Comparison of ENCODE assay signal across 19 mouse cellular contexts in genomic region chr2:129181509-129181908, GRCm38 (mm10). TPM values are rescaled to one million over a fixed set of nuclear protein-coding genes. Genes with fewer than 3 reads are reported as not detected.
A peak's percentile ranks its signal among the peaks of the same experiment; 100 is the strongest.
DNase-seq lines count a peak whose midpoint lies in the region; ATAC-seq and TF ChIP-seq lines count a peak whose summit lies in the region.
"Had no signal": no experiment of that assay in that cellular context is flagged by ENCODE, and none has a peak within 500 bp of the region (broad histone marks: within the 10 kb centered on the region; RNA-seq: fewer than 3 reads in every experiment).

No protein-coding gene starts in this region.

- H3K27ac ChIP-seq in gastrocnemius, adult 2 months, result no peak overlapping the region
- H3K27ac ChIP-seq: forebrain, embryonic 12.5 days; hindbrain, embryonic 14.5 days; limb, embryonic 13.5 days; midbrain, embryonic 15.5 days; stomach, embryonic 15.5 days had no signal

- no peaks in the 10 kb centered on the region for H3K27me3 ChIP-seq in megakaryocyte, embryonic 14.5 days (replicated peaks)
- H3K27me3 ChIP-seq: forebrain, embryonic 12.5 days; limb, embryonic 13.5 days; midbrain, embryonic 15.5 days; stomach, embryonic 15.5 days had no signal

- no peak for ATAC-seq in megakaryocyte, adult 5-6 weeks (ENCODE audit: poor library complexity, severe bottlenecking)
- ATAC-seq: midbrain, embryonic 15.5 days had no signal

- H3K9me3 ChIP-seq in megakaryocyte, embryonic 14.5 days, result no peaks in the 10 kb centered on the region
- H3K9me3 ChIP-seq: forebrain, embryonic 12.5 days; limb, embryonic 13.5 days; midbrain, embryonic 15.5 days; stomach, embryonic 15.5 days had no signal

- no peak overlapping the region for H3K4me3 ChIP-seq in gastrocnemius, adult 2 months
- H3K4me3 ChIP-seq in megakaryocyte, embryonic 14.5 days (replicated peaks), result peak overlapping the region; percentile 82
- H3K4me3 ChIP-seq: forebrain, embryonic 12.5 days; limb, embryonic 13.5 days; midbrain, embryonic 15.5 days; stomach, embryonic 15.5 days had no signal

- H3K36me3 ChIP-seq in megakaryocyte, embryonic 14.5 days (replicated peaks; ENCODE audit: low read length), result peaks cover 24% of the 10 kb centered on the region
- H3K36me3 ChIP-seq: forebrain, embryonic 12.5 days; limb, embryonic 13.5 days; midbrain, embryonic 15.5 days; stomach, embryonic 15.5 days had no signal

- intact Hi-C loops in gastrocnemius, adult 2 months (cut with DNase I), result no loop called here

- peak; percentile 14; the same call in 1 of the 2 replicates for TF ChIP-seq CTCF in gastrocnemius, adult 2 months (IDR thresholded peaks at IDR 0.05)

- DNase-seq in gastrocnemius, adult 2 months, result no peak
- no peak for DNase-seq in gastrocnemius, adult 18-20 months (ENCODE audit: low spot score)
- peak; percentile 83 for DNase-seq in ES-CJ7 (ENCODE audit: low read depth, low spot score)
- DNase-seq in induced T-regulatory cell, adult 2 months (ENCODE audit: low read depth), result peak; percentile 62
- no peak for DNase-seq in cerebellum, adult 18-20 months
- no peak for DNase-seq in heart, adult 8-10 months (ENCODE audit: low spot score)
- DNase-seq: cerebellum, postnatal 14 days; gastrocnemius, postnatal 25 days; heart, postnatal 14 days; kidney, adult 11 months; kidney, postnatal 10 days; lung, embryonic 14.5 days had no signal

- H3K4me1 ChIP-seq in megakaryocyte, embryonic 14.5 days, result peaks cover 100% of the 10 kb centered on the region
- H3K4me1 ChIP-seq: forebrain, embryonic 12.5 days; midbrain, embryonic 15.5 days; stomach, embryonic 15.5 days had no signal

RNA-seq across cellular contexts. Expression of gene Slc20a1, which starts 17.1 kb away (rescaled TPM):
- 10 to 100 TPM; 10.5 to 23.9 TPM for total RNA-seq in gastrocnemius, adult 2 months (2021)
- 10 to 100 TPM; 11.3 to 21.8 TPM for total RNA-seq in gastrocnemius, adult 18-20 months (2021)
- 16.4 and 76.5 TPM in 2 replicates for polyA plus RNA-seq in megakaryocyte, embryonic 14.5 days (2012; ENCODE audit: insufficient read depth, low replicate concordance)
- 18.7 and 22.8 TPM in 2 replicates for total RNA-seq in megakaryocyte, adult 5-6 weeks (2015)
- total RNA-seq in megakaryocyte, adult 5-6 weeks (2017), result 52.4 and 70.8 TPM in 2 replicates
- total RNA-seq in heart, adult 8-10 months (2022), result 10 to 100 TPM in 2 of 4 experiments, 1 to 10 TPM in 2; 7.6 to 13.2 (median 10.0) TPM

RNA-seq across cellular contexts. Expression of gene Chchd5, which starts 52.0 kb away (rescaled TPM):
- total RNA-seq in gastrocnemius, adult 2 months (2021), result 1 to 10 TPM; 9.2 to 9.4 TPM
- total RNA-seq in gastrocnemius, adult 18-20 months (2021), result 10 to 100 TPM in 1 of 2 experiments, 1 to 10 TPM in 1; 7.1 to 12.5 TPM
- 6.1 and 19.5 TPM in 2 replicates for polyA plus RNA-seq in megakaryocyte, embryonic 14.5 days (2012; ENCODE audit: insufficient read depth, low replicate concordance)
- total RNA-seq in megakaryocyte, adult 5-6 weeks (2015), result 11.9 and 13.0 TPM in 2 replicates
- 9.4 and 11.9 TPM in 2 replicates for total RNA-seq in megakaryocyte, adult 5-6 weeks (2017)
- 10 to 100 TPM; 10.4 to 15.9 (median 11.9) TPM for total RNA-seq in heart, adult 8-10 months (2022)

Comparison
In these comparisons a context has a peak if more than half of its experiments do, and no peak if none do; other contexts are left out.
1. DNase-seq: peak in ES-CJ7 (single experiment) and induced T-regulatory cell, adult 2 months (single experiment); none in gastrocnemius, adult 2 months (single experiment), gastrocnemius, adult 18-20 months (single experiment), cerebellum, adult 18-20 months (0 of 2) and heart, adult 8-10 months (single experiment).